Mouse (Mus musculus) stomach, embryonic 14.5 days (tissue): ENCODE results near the gene Hmx2. TPM values are rescaled to one million over a fixed set of nuclear protein-coding genes. Genes with fewer than 3 reads are reported as not detected.

Experiments
- ATAC-seq: fragments of 200-750 bp; cut with Nextera tagmentation; 2 replicates; pipeline ENCODE4 v1.8.0; 2017; ENCODE audit warnings: low read depth, moderate TSS enrichment; ENCODE audit not compliant: insufficient number of reproducible peaks, insufficient read depth, low FRiP score
- H3K27ac ChIP-seq: fragments of 300-500 bp; sonication (generic); 2 replicates; pipeline ENCODE4 v1.5.1; 2014; ENCODE audit warnings: mild to moderate bottlenecking, low read length, moderate library complexity, mixed read lengths
- H3K27me3 ChIP-seq: fragments of 300-500 bp; sonication (generic); 2 replicates; pipeline ENCODE4 v1.6.1; 2014; ENCODE audit warnings: low read length, control low read depth, mixed read lengths; ENCODE audit not compliant: control insufficient read depth, insufficient read depth
- H3K36me3 ChIP-seq: fragments of 300-500 bp; sonication (generic); 2 replicates; pipeline ENCODE4 v1.6.1; 2014; ENCODE audit warnings: mild to moderate bottlenecking, control low read depth, low read length, moderate library complexity, mixed read lengths; ENCODE audit not compliant: control insufficient read depth, insufficient read depth
- H3K4me1 ChIP-seq: fragments of 300-500 bp; sonication (generic); 2 replicates; pipeline ENCODE4 v1.6.1; 2014; ENCODE audit warnings: low read length, control low read depth, mixed read lengths; ENCODE audit not compliant: control insufficient read depth, insufficient read depth
- H3K4me2 ChIP-seq: fragments of 300-500 bp; sonication (generic); replicated peaks from 2 replicates; pipeline ENCODE4 v1.6.1; 2014; ENCODE audit warnings: low read depth, low read length, control low read depth
- H3K4me3 ChIP-seq: fragments of 300-500 bp; sonication (generic); 2 replicates; pipeline ENCODE4 v1.5.1; 2014; ENCODE audit warnings: low read depth, low read length, control low read depth
- H3K9ac ChIP-seq: fragments of 300-500 bp; sonication (generic); replicated peaks from 2 replicates; pipeline ENCODE4 v1.6.1; 2014; ENCODE audit warnings: low read depth, mild to moderate bottlenecking, control low read depth, low read length, moderate library complexity, mixed read lengths
- H3K9me3 ChIP-seq: fragments of 300-500 bp; sonication (generic); 2 replicates; pipeline ENCODE4 v1.6.1; 2016; ENCODE audit warnings: low read depth, low read length, control low read depth; ENCODE audit not compliant: control insufficient read depth
- WGBS: fragments of 180-500 bp; shearing (Covaris S2); extraction: QIAGEN DNeasy Blood & Tissue Kit; methylation state at CpG from one replicate; pipeline ENCODE4 v1.1.7; 2014; 5-methylcytosine and 5-hydroxymethylcytosine counted together
- polyA plus RNA-seq: library from polyadenylated mRNA; unstranded; fragments of >200 nt; fragmentation: Nextera tagmentation; extraction: Ambion mirVana; gene quantifications from 2 replicates; pipeline ENCODE4 v1.2.1, GENCODE M21; 2014

Gene Hmx2
- polyA plus RNA-seq, result 0.94 and 1.3 TPM in 2 replicates

- Histone ChIP-seq H3K4me3 (no peak within 1 kb of the TSS), H3K4me2 (no peak within 1 kb of the TSS), H3K27ac (no peak within 1 kb of the TSS), H3K27me3 (peaks cover 77% of the 10 kb centered on the region), H3K9ac (no peak within 1 kb of the TSS), H3K4me1 (peaks cover 4% of the 10 kb centered on the region; the same call in 1 of the 2 replicates), H3K36me3 (no peaks in the 10 kb centered on the region), H3K9me3 (no peaks in the 10 kb centered on the region)
- ATAC-seq, result no peak
- 4% methylated on average over 3 of the region's 3 CpGs for WGBS
Measured at GRCm38 (mm10) chr7:131548473-131548872, at the start of gene Hmx2. Gene Hmx2 (plus strand): TSS chr7:131548773.

- 62% methylated on average over 2 of the region's 2 CpGs for WGBS
Measured at GRCm38 (mm10) chr7:131503739-131504138, 44.8 kb upstream of the Hmx2 start.

GRCm38 (mm10) chr7:131539979-131540378, 8.6 kb upstream of the Hmx2 start:
- Histone ChIP-seq H3K4me2 (no peak overlapping the region), H3K4me3 (no peak overlapping the region), H3K9me3 (no peaks in the 10 kb centered on the region), H3K36me3 (no peaks in the 10 kb centered on the region), H3K9ac (no peak overlapping the region), H3K27me3 (peaks cover 47% of the 10 kb centered on the region), H3K27ac (no peak overlapping the region), H3K4me1 (peaks cover 19% of the 10 kb centered on the region; the same call in 1 of the 2 replicates)
- 0% methylated on average over 7 of the region's 7 CpGs for WGBS
- 0 out of 2 replicates have a peak, but pooled peaks have one; percentile 37 for ATAC-seq

More at GRCm38 (mm10) chr7:131503739-131504138, 44.8 kb upstream of the Hmx2 start:
- no peak overlapping the region for H3K4me3 ChIP-seq
- no peak overlapping the region for H3K27ac ChIP-seq
- ATAC-seq, result no peak
- no peaks in the 10 kb centered on the region for H3K27me3 ChIP-seq
- H3K36me3 ChIP-seq, result no peaks in the 10 kb centered on the region
- no peaks in the 10 kb centered on the region for H3K4me1 ChIP-seq
- H3K9ac ChIP-seq, result no peak overlapping the region
- H3K9me3 ChIP-seq, result no peaks in the 10 kb centered on the region
- H3K4me2 ChIP-seq, result no peak overlapping the region

DNA sequence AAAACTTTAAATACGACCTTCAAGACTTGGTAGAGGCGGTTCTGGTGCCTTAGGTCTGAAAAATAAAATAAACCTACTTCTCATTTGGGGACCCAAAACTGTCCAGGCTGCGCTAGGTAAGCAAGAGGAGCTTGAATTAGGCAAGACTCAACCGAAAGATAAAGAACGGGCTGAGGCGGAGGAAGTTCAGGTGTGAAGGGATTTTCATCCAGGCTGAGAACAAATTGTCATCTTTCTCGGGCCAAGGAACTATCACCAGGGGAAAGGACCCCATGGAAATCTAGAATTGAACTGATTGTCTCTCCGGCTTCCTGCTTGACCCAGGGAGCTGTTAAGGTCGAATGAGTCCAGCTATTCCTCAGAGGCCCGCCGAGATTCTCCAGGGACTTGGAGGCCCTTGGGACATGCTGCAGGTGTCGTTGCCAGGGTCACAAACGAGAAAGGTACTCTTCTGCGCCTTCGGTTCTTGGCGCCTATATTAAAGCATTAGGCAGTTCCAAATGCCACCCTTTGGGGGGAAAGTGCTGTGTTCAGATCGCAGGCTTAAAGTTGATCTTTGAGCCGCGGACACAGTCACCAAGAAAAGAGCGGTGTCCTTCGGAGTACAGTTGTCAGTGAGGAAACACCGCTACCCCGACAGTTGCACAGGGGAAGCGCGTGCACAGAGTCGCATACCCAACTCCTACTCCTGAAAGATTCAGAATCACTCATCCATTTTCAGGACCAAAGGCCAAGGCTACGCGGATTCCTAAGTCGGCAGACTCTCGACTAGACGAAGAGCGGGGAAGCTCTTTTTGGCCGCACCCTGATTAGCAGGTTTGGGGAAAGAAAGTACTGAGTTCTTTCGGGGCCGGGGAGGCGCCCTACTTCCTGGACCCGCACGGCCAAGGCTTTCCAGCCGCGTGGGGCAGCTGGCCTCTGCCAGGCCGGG, 7.1 kb upstream of the Hmx2 start:
- H3K9ac ChIP-seq, result no peak overlapping the region

DNA sequence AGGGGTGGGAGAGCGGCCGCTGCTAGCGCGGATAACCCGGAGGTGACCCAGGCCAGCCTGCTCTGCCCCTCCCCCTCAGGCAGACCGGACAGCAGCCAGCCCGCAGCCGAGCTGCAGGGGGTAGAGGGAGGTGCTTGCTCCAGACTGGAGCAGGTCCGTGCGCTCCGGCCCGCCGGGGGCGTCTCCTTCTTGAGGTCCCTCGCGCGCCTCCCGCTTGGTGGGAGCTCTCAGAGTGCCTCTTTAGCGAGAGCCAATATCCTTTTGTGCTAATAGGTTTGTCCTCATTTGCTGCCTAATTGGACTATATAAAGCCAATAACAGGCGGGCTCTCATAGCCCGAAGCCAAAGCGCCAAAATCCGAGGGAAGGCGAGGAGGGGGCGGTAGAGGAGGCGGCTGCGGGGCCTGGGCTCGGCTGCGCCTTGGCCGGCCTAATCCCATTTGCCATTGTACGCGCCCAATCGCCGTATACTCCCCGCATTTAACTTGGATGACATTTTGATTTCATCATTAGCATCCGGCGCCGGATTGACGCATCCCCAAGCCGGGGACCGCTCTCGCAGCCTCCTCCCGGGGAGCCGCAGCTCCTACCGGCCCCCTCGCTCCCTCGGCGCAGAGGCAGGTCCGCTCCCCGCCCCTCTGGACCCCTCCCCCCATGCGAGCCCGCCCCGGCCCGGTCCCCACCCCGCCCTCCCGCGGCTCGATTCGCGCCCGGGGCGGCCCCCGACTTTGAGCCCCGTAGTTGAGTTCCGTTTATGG, 6.3 kb upstream of the Hmx2 start, which contains the start of gene Hmx3:
Gene Hmx3 (plus strand): TSS at position 753 of the 757 bp plus-strand sequence.
- Histone ChIP-seq H3K9ac (no peak within 1 kb of the TSS), H3K36me3 (no peaks in the 10 kb centered on the region), H3K4me2 (peak within 1 kb of the TSS; percentile 47), H3K27ac (no peak within 1 kb of the TSS), H3K4me3 (peak within 1 kb of the TSS; percentile 28), H3K4me1 (peaks cover 19% of the 10 kb centered on the region; the same call in 1 of the 2 replicates), H3K9me3 (no peaks in the 10 kb centered on the region), H3K27me3 (peaks cover 57% of the 10 kb centered on the region)
- 1% methylated on average over 64 of the region's 65 CpGs for whole genome bisulfite sequencing
- ATAC-seq, result no peak

More for the DNA sequence above, 7.1 kb upstream of the Hmx2 start:
- WGBS, result 1% methylated on average over 41 of the region's 41 CpGs
- peak overlapping the region; percentile 28 for H3K4me3 ChIP-seq
- H3K4me2 ChIP-seq, result peak overlapping the region; percentile 47
- H3K9me3 ChIP-seq, result no peaks in the 10 kb centered on the region
- no peaks in the 10 kb centered on the region for H3K36me3 ChIP-seq
- no peak overlapping the region for H3K27ac ChIP-seq
- no peak for ATAC-seq
- peaks cover 19% of the 10 kb centered on the region; the same call in 1 of the 2 replicates for H3K4me1 ChIP-seq
- H3K27me3 ChIP-seq, result peaks cover 55% of the 10 kb centered on the region

DNA sequence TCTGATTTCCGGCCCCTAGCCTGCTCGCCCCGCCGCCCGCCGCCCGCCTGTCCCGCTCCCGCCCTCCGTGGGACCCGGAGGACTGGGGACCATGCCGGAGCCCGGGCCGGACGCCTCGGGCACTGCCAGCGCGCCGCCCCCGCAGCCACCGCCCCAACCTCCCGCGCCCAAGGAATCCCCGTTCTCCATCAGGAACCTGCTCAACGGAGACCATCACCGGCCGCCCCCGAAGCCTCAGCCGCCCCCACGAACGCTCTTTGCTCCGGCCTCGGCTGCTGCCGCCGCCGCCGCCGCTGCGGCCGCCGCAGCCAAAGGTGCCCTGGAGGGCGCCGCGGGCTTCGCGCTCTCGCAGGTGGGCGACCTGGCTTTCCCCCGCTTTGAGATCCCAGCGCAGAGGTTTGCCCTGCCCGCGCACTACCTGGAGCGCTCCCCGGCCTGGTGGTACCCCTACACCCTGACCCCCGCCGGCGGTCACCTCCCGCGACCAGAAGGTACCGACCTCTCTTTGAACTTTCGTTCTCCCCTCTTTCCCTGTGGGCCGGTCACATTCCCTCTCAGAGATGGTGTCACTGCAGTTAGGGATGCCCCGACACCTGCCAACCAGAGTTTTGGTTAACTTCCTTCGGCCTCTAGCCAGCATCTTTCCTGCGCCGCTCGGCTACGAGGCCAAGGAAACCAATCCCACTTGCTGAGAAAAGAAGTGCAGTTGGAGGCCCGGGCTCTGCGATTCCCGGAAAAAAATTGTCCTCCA, 5.5 kb upstream of the Hmx2 start:
- peaks cover 61% of the 10 kb centered on the region for H3K27me3 ChIP-seq
- no peak for ATAC-seq

GRCm38 (mm10) chr7:131543623-131544481, 4.7 kb upstream of the Hmx2 start:
- Histone ChIP-seq H3K9me3 (no peaks in the 10 kb centered on the region), H3K9ac (no peak overlapping the region), H3K27ac (no peak overlapping the region), H3K27me3 (peaks cover 68% of the 10 kb centered on the region), H3K4me3 (peak overlapping the region; percentile 28), H3K4me2 (peak overlapping the region; percentile 47; the same call in 1 of the 2 replicates), H3K36me3 (no peaks in the 10 kb centered on the region), H3K4me1 (peaks cover 19% of the 10 kb centered on the region; the same call in 1 of the 2 replicates)
- ATAC-seq, result no peak
- WGBS, result under 1% methylated on average over 75 of the region's 75 CpGs

More for the DNA sequence above, 5.5 kb upstream of the Hmx2 start:
- WGBS, result under 1% methylated on average over 51 of the region's 71 CpGs
- Histone ChIP-seq H3K4me3 (peak overlapping the region; percentile 28), H3K9me3 (no peaks in the 10 kb centered on the region), H3K4me1 (peaks cover 19% of the 10 kb centered on the region; the same call in 1 of the 2 replicates), H3K9ac (no peak overlapping the region), H3K27ac (no peak overlapping the region), H3K4me2 (peak overlapping the region; percentile 47), H3K36me3 (no peaks in the 10 kb centered on the region)
